Mouse (Mus musculus) granulocyte monocyte progenitor cell, adult 5-6 weeks (primary cell): ENCODE results near the gene Etfdh. TPM values are rescaled to one million over a fixed set of nuclear protein-coding genes. Genes with fewer than 3 reads are reported as not detected.
"Not testable (repeated sequence)": the region's sequence is repeated elsewhere in the genome, so short reads cannot be mapped to it uniquely, and the experiment has no call there.

Experiments
- ATAC-seq: replicated peaks from 2 replicates; pipeline ENCODE4 v1.8.0; 2016; ENCODE audit warnings: mild to moderate bottlenecking, moderate TSS enrichment, inconsistent platforms; ENCODE audit not compliant: poor library complexity, severe bottlenecking
- total RNA-seq, 2 experiments: library from RNA; stranded (forward) in 1 of 2; stranded (reverse) in 1 of 2; fragments of 200-712, 200-1000 nt in 1 of 2; fragments of >200 nt in 1 of 2; fragmentation: Nextera tagmentation in 1 of 2; gene quantifications; 2 replicates each; pipeline ENCODE4 v1.2.3; 2014 to 2017

The Etfdh gene
- total RNA-seq, 2 experiments from 2014 or later: 28.2 to 60.0 TPM

- ATAC-seq: no peak
Observed at GRCm38 (mm10) chr3:79578164-79578563, 51.1 kb downstream of the Etfdh start.

- ATAC-seq: no peak
Observed at GRCm38 (mm10) chr3:79577606-79578005, 51.7 kb downstream of the Etfdh start.

GRCm38 (mm10) chr3:79576865-79577264 lies 52.4 kb downstream of the Etfdh start:
- no peak for ATAC-seq

- no peak for ATAC-seq
Observed at GRCm38 (mm10) chr3:79576468-79576816, 52.9 kb downstream of the Etfdh start.

GRCm38 (mm10) chr3:79575576-79576467 lies 53.5 kb downstream of the Etfdh start:
- ATAC-seq: no peak

GRCm38 (mm10) chr3:79574336-79574735 lies 55.0 kb downstream of the Etfdh start:
- ATAC-seq: no peak

GRCm38 (mm10) chr3:79573376-79573775 lies 55.9 kb downstream of the Etfdh start:
- ATAC-seq: not testable (repeated sequence)

GRCm38 (mm10) chr3:79572399-79572798 lies 56.9 kb downstream of the Etfdh start:
- peak; percentile 61 for ATAC-seq

GRCm38 (mm10) chr3:79569351-79569681 lies 60.0 kb downstream of the Etfdh start:
- no peak for ATAC-seq

GRCm38 (mm10) chr3:79568629-79569350 lies 60.5 kb downstream of the Etfdh start:
- peak; percentile 16; the same call in 1 of the 2 replicates for ATAC-seq

GRCm38 (mm10) chr3:79567703-79568362 lies 61.5 kb downstream of the Etfdh start, which contains the start of gene Fnip2:
Fnip2 (minus strand) TSS chr3:79567796.
- peak; percentile 75 for ATAC-seq

- ATAC-seq: peak; percentile 0; the same call in 1 of the 2 replicates
Observed at GRCm38 (mm10) chr3:79566716-79567691, 62.3 kb downstream of the Etfdh start.

GRCm38 (mm10) chr3:79564875-79565606 lies 64.3 kb downstream of the Etfdh start:
- no peak for ATAC-seq

- no peak for ATAC-seq
Observed at GRCm38 (mm10) chr3:79563511-79563910, 65.8 kb downstream of the Etfdh start.

GRCm38 (mm10) chr3:79561784-79562715 lies 67.2 kb downstream of the Etfdh start:
- ATAC-seq: peak; percentile 85

- no peak for ATAC-seq
Observed at GRCm38 (mm10) chr3:79560555-79560954, 68.7 kb downstream of the Etfdh start.

- no peak for ATAC-seq
Observed at GRCm38 (mm10) chr3:79559773-79560045, 69.6 kb downstream of the Etfdh start.
